Mouse (Mus musculus) midbrain, embryonic 14.5 days (tissue): ENCODE measurements at regions not wholly inside any gene's neighbourhood (a gene's known extent, or its start where the extent isn't known, plus 50 kb on each side); places are given as distances from the start of the nearest gene placed in this dataset.

Source experiments
- ATAC-seq: fragments of 200-750 bp; cut with Nextera tagmentation; 2 replicates; pipeline ENCODE4 v1.8.0; 2017; ENCODE audit warnings: moderate number of reproducible peaks, moderate library complexity; ENCODE audit not compliant: low FRiP score, low TSS enrichment
- DNase-seq: peaks from one replicate; pipeline ENCODE4 v3.0.0-alpha.2; 2015
- H3K27ac ChIP-seq: fragments of 300-500 bp; sonication (generic); replicated peaks from 2 replicates; pipeline ENCODE4 v1.5.1; 2014; ENCODE audit warnings: mild to moderate bottlenecking, low read depth, low read length, moderate library complexity
- H3K27me3 ChIP-seq: fragments of 300-500 bp; sonication (generic); 2 replicates; pipeline ENCODE4 v1.6.1; 2014; ENCODE audit warnings: low read length, control low read depth, mixed read lengths; ENCODE audit not compliant: control insufficient read depth, insufficient read depth
- H3K36me3 ChIP-seq: fragments of 300-500 bp; sonication (generic); 2 replicates; pipeline ENCODE4 v1.6.1; 2014; ENCODE audit warnings: low read length, control low read depth; ENCODE audit not compliant: control insufficient read depth, insufficient read depth
- H3K4me1 ChIP-seq: fragments of 300-500 bp; sonication (generic); 2 replicates; pipeline ENCODE4 v1.6.1; 2014; ENCODE audit warnings: mild to moderate bottlenecking, antibody characterized with exemption, low read length, control low read depth; ENCODE audit not compliant: control insufficient read depth, insufficient read depth
- H3K4me2 ChIP-seq: fragments of 300-500 bp; sonication (generic); 2 replicates; pipeline ENCODE4 v1.6.1; 2014; ENCODE audit warnings: mild to moderate bottlenecking, low read length, moderate library complexity
- H3K4me3 ChIP-seq: fragments of 300-500 bp; sonication (generic); replicated peaks from 2 replicates; pipeline ENCODE4 v1.5.1; 2014; ENCODE audit warnings: low read depth, low read length
- H3K9ac ChIP-seq: fragments of 300-500 bp; sonication (generic); replicated peaks from 2 replicates; pipeline ENCODE4 v1.6.1; 2014; ENCODE audit warnings: mild to moderate bottlenecking, low read length, moderate library complexity
- H3K9me3 ChIP-seq: fragments of 300-500 bp; sonication (generic); 2 replicates; pipeline ENCODE4 v1.6.1; 2016; ENCODE audit warnings: low read length, control low read depth, mixed read lengths; ENCODE audit not compliant: control insufficient read depth
- WGBS: fragments of 180-500 bp; shearing (Covaris S2); extraction: QIAGEN DNeasy Blood & Tissue Kit; methylation state at CpG from one replicate; pipeline ENCODE4 v1.1.7; 2014; 5-methylcytosine and 5-hydroxymethylcytosine counted together

DNA sequence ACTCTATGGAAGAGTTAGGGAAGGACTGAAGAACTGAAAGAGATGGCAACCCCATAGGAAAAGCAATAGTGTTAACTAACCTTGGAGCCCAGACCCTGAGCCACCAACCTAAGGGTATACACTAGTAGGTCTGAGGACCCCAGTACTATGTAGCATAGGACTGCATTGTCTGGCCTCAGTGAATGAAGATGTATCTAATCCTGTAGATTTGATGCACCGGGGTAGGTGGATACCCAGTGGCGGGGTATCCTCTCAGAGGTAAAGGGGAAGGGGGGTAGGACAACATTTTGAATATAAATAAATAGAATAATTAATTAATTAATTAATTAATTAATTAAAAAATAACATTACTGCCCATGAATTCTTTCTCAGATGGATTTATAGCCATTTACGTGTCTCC, 387.9 kb upstream of the 4921530L21Rik start:
- H3K4me1 ChIP-seq: no peaks in the 10 kb centered on the region
- no peaks in the 10 kb centered on the region for H3K27me3 ChIP-seq
- no peak overlapping the region for H3K27ac ChIP-seq
- 96% methylated on average over 3 of the region's 3 CpGs for WGBS
- ATAC-seq: 0 out of 2 replicates have a peak, but pooled peaks have one; percentile 28
- no peaks in the 10 kb centered on the region for H3K36me3 ChIP-seq
- H3K9ac ChIP-seq: no peak overlapping the region
- H3K4me3 ChIP-seq: no peak overlapping the region
- no peak for DNase-seq
- no peaks in the 10 kb centered on the region for H3K9me3 ChIP-seq
- no peak overlapping the region for H3K4me2 ChIP-seq

DNA sequence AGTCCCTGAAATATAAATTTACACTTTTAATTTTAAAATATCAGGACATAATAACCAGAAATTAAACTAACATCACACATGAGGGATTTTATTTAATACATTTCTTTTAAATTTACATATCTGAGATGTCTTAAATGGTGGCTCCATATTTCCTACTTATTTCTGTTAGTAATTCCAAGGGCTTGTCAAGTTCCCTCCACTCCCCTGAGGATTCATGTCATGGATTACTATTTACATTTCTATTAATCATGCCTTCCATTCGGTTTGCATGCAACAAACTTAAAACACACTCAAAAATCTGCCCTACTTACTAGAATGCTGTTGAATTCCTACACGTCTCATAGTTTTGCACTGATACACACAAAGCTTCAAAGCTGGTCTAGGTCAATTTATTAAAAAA, 387.1 kb upstream of the 4921530L21Rik start:
- Histone ChIP-seq H3K36me3 (no peaks in the 10 kb centered on the region), H3K27ac (no peak overlapping the region), H3K27me3 (no peaks in the 10 kb centered on the region), H3K9ac (no peak overlapping the region), H3K4me3 (no peak overlapping the region), H3K9me3 (no peaks in the 10 kb centered on the region), H3K4me2 (no peak overlapping the region), H3K4me1 (no peaks in the 10 kb centered on the region)
- peak; percentile 54 for DNase-seq
- peak; percentile 53; the same call in 1 of the 2 replicates for ATAC-seq
- 33% methylated on average over 2 of the region's 2 CpGs for WGBS

DNA sequence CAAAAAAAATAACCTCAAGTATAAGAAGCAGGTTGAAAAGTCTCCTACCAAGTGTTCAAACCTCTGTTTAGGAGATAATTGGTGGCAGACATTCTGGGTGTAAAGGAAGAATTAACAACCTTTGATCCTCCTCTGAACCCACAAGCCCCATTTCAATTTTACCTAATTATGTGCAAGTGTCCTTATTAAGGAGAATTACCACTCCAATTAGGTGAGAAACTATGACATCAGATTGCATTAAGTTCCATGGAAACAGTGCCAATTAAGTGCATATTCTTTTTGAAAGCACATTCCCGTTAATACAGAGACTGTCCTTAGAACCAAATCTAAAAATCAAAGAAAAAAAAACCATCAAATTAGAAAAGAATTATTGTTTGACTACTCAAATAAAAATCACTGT, 366.0 kb upstream of the 4921530L21Rik start:
- H3K9ac ChIP-seq: no peak overlapping the region
- DNase-seq: no peak
- H3K27ac ChIP-seq: no peak overlapping the region
- WGBS: 76% methylated on average over 1 of the region's 1 CpGs
- no peaks in the 10 kb centered on the region for H3K36me3 ChIP-seq
- H3K27me3 ChIP-seq: no peaks in the 10 kb centered on the region
- no peaks in the 10 kb centered on the region for H3K9me3 ChIP-seq
- H3K4me3 ChIP-seq: no peak overlapping the region
- no peaks in the 10 kb centered on the region for H3K4me1 ChIP-seq
- no peak overlapping the region for H3K4me2 ChIP-seq
- ATAC-seq: no peak

DNA sequence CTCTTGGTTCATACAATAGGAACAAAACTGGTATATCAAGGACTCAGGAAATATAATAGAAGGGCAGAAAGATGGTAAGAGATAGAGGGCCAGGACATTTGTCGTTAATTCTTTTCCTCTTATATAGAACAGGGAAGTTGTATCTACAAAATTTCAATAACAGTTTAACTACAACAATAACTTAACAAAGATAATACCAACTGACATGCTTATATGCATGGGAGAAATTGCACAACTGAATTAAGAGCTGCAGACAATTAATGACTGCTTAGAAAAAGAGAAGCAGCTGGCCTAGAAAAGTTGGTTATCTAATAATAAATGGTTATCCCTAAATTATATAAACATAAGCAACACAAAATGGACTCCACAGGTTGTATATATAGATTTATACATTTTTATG, 362.2 kb upstream of the 4921530L21Rik start:
- H3K27me3 ChIP-seq: no peaks in the 10 kb centered on the region
- H3K4me1 ChIP-seq: no peaks in the 10 kb centered on the region
- no peak overlapping the region for H3K4me3 ChIP-seq
- DNase-seq (no peak), ATAC-seq (no peak)
- H3K36me3 ChIP-seq: no peaks in the 10 kb centered on the region
- H3K27ac ChIP-seq: no peak overlapping the region
- WGBS: 92% methylated on average over 1 of the region's 1 CpGs
- H3K4me2 ChIP-seq: no peak overlapping the region
- no peaks in the 10 kb centered on the region for H3K9me3 ChIP-seq
- H3K9ac ChIP-seq: no peak overlapping the region

DNA sequence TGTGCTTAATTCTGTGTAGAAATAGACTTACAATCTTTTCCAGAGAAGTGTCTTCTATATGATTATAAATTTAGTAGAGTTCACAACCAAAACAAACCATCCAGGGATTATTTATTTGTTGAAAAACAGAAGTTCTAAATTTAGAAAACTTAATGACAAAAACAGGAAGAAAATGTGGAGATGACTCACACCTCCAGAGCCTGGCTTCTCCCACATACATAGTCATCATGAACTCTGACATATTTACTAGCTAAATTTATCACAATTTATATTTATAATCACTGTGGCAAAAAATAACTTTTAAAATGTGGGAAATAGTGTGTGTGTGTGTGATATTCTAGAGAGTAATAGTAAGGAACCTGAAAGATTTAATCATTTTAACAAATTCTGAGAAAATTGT, 337.2 kb upstream of the 4921530L21Rik start:
- no peak for ATAC-seq
- DNase-seq: no peak
- no peak overlapping the region for H3K9ac ChIP-seq
- no peaks in the 10 kb centered on the region for H3K4me1 ChIP-seq
- no peaks in the 10 kb centered on the region for H3K36me3 ChIP-seq
- no peaks in the 10 kb centered on the region for H3K9me3 ChIP-seq
- no peak overlapping the region for H3K4me2 ChIP-seq
- no peak overlapping the region for H3K4me3 ChIP-seq
- no peak overlapping the region for H3K27ac ChIP-seq
- H3K27me3 ChIP-seq: no peaks in the 10 kb centered on the region

DNA sequence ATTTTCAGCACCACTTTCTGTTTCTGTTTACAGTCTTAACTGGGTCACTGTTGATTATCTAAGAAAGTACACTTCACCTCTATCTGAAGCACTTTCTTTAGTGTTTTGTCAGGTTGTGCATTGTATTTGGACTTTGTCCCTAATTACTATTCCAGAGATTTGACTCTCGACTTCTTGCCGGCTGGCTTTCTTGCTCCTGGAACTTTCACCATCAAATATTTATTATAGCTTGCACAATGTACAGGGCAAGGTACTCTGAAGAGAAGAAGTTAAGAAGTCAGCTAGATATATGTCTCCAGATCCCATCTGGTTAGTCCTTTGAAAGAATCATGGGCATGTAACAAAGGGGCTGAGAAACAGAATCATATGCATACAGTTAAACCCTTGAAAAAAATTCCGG, 290.0 kb upstream of the 4921530L21Rik start:
- Histone ChIP-seq H3K9ac (no peak overlapping the region), H3K27ac (no peak overlapping the region), H3K4me2 (no peak overlapping the region), H3K4me1 (no peaks in the 10 kb centered on the region), H3K9me3 (no peaks in the 10 kb centered on the region), H3K36me3 (no peaks in the 10 kb centered on the region), H3K27me3 (no peaks in the 10 kb centered on the region), H3K4me3 (no peak overlapping the region)
- DNase-seq (no peak), ATAC-seq (no peak)
- WGBS: 90% methylated on average over 3 of the region's 3 CpGs

DNA sequence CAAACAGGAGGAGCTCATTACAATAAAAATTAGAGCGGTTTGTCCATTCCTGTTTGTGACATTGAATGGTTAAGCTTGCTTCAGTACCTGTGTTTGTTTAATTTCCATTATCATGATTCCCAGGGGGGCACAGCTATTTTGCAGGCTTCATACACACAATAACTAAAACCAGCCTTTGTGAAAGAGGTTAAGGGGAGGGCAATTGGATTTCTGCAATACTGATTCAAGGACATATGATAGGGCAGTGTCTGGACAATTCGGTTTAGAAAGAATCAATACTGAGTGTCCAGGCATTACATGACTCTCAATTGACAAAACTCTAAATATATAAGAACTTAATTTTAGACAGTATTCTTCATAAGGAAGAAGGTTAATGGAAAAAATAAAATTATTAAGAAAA, 284.7 kb upstream of the 4921530L21Rik start:
- Histone ChIP-seq H3K4me1 (no peaks in the 10 kb centered on the region), H3K9ac (no peak overlapping the region), H3K36me3 (no peaks in the 10 kb centered on the region), H3K4me2 (no peak overlapping the region), H3K27ac (no peak overlapping the region), H3K4me3 (no peak overlapping the region), H3K27me3 (no peaks in the 10 kb centered on the region), H3K9me3 (no peaks in the 10 kb centered on the region)
- WGBS: 60% methylated on average over 2 of the region's 2 CpGs
- no peak for ATAC-seq
- DNase-seq: no peak

DNA sequence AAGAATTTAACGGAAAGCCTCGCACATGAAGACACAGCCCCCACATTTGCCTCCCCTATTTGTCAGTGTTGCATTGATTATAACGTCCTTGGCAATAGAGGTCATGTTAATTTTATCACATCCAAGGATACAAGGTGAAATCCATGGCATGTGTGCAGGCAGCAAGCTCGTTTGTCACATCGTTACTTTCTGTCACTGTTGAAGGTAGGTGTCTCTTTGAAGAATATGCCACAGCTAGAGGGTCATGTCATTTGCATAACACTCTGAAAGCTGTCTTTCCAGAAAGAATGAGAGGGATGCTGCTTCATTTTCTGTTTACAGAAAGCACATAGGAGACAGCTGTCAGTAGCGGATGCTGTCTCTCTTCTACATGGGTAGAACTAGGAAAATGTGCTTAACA, 235.1 kb upstream of the 4921530L21Rik start:
- Histone ChIP-seq H3K4me3 (no peak overlapping the region), H3K36me3 (no peaks in the 10 kb centered on the region), H3K4me2 (no peak overlapping the region), H3K27me3 (no peaks in the 10 kb centered on the region), H3K9ac (no peak overlapping the region), H3K9me3 (no peaks in the 10 kb centered on the region), H3K4me1 (no peaks in the 10 kb centered on the region), H3K27ac (no peak overlapping the region)
- no peak; the same call in 1 of the 2 replicates for ATAC-seq
- 47% methylated on average over 6 of the region's 6 CpGs for WGBS
- peak; percentile 44 for DNase-seq

DNA sequence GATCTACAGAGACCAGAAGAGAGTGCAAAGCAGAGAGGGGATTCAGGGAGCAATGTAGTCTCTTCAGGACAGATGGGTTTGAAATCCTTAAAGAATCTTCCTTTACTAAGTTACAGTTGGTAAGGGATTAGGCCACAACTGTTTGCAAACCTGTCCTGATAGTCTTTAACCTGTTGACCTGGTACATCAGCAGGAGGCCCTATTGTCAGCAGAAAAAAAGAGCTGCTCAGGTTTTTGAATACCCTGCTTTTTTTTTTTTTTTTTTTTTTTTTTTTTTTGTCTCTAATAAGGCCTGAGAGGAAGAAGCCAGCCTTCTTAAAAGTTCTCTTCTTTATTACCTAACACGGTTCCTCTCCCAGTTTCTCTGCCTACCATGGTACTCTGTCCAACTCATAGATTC, 221.5 kb upstream of the 4921530L21Rik start:
- ATAC-seq (no peak), DNase-seq (no peak)
- H3K9ac ChIP-seq: no peak overlapping the region
- H3K9me3 ChIP-seq: no peaks in the 10 kb centered on the region
- H3K27ac ChIP-seq: no peak overlapping the region
- no peaks in the 10 kb centered on the region for H3K27me3 ChIP-seq
- no peaks in the 10 kb centered on the region for H3K36me3 ChIP-seq
- 36% methylated on average over 1 of the region's 1 CpGs for WGBS
- no peaks in the 10 kb centered on the region for H3K4me1 ChIP-seq
- H3K4me2 ChIP-seq: no peak overlapping the region
- no peak overlapping the region for H3K4me3 ChIP-seq
